Mouse (Mus musculus): Measurements from ENCODE around the gene Gid4.

DNA sequence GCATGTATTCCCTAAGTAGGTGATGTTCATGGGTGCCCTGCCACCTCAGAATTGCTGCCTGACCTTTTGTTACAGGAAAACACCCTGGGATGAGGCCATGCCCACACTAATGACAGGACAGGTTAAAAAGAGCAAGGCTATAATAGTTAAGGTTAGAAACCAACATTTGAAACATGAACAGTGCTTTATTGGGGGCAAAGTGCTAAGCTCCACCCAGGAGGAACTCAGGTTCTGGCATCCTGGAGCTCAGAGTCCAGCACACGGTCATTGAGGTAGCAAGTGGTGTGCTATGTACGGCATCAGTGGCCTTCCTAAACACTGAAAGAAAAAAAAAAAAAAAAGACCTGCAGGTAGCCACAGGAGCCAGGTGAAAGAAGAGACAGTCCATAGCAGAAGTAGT, 29.0 kb upstream of the Gid4 start:
- TF ChIP-seq E2F4 (IDR thresholded peaks at IDR 0.05; ENCODE audit: insufficient read depth): no peak
- TF ChIP-seq POLR2A (IDR thresholded peaks at IDR 0.05; ENCODE audit: insufficient read length, low read depth): no peak
- no peak for TF ChIP-seq CEBPB (IDR thresholded peaks at IDR 0.05; ENCODE audit: insufficient read depth, poor library complexity, severe bottlenecking)
- no peak for TF ChIP-seq TCF12 (IDR thresholded peaks at IDR 0.05; ENCODE audit: insufficient read depth, poor library complexity, severe bottlenecking)
- no peak for TF ChIP-seq TCF3 (IDR thresholded peaks at IDR 0.05; ENCODE audit: insufficient read length, low read depth)
